ENCODE assay signal across 18 mouse cellular contexts in the genomic region with DNA sequence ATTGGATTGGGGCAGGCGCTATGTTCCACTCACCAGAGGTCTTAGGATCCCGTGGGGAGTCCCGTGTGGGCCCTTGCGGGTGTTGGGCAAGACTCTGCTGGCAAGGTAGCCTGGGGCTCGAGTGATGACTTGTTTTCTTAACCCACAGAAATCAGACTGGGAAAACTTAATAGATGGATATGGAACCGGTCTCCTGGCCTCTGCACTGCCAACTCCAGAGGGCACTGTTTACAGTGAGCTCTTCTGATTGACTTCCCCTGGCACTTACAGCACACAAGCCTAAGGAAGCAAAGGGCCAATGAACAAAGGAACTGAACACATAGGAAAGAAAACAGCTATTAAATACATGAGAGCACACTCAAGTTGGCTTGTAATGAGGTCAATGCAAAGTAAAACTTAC. TPM values are rescaled to one million over a fixed set of nuclear protein-coding genes. Genes with fewer than 3 reads are reported as not detected.
A peak's percentile ranks its signal among the peaks of the same experiment; 100 is the strongest.
DNase-seq lines count a peak whose midpoint lies in the region; TF ChIP-seq lines count a peak whose summit lies in the region.
"Had no signal": no experiment of that assay in that cellular context is flagged by ENCODE, and none has a peak within 500 bp of the region (broad histone marks: within the 10 kb centered on the region; RNA-seq: fewer than 3 reads in every experiment).

No protein-coding gene starts in this region.

- TF ChIP-seq CTCF in kidney, adult 2 months (conservative IDR thresholded peaks at IDR 0.05; ENCODE audit: insufficient read depth, insufficient read length, low read depth, low read length), result 0 out of 2 replicates have a peak, but pooled peaks have one; percentile 5

- no peaks in the 10 kb centered on the region for H3K27me3 ChIP-seq in kidney, adult 2 months (replicated peaks; ENCODE audit: control insufficient read depth, insufficient read depth, low read length)
- H3K27me3 ChIP-seq: embryonic facial prominence, embryonic 12.5 days; forebrain, embryonic 13.5 days; lung, embryonic 15.5 days; stomach, embryonic 15.5 days had no signal

- no peak overlapping the region for H3K27ac ChIP-seq in kidney, adult 2 months (ENCODE audit: insufficient read depth, low read depth, low read length)
- H3K27ac ChIP-seq: embryonic facial prominence, embryonic 12.5 days; forebrain, embryonic 13.5 days; lung, embryonic 15.5 days; stomach, embryonic 15.5 days had no signal

- peak; percentile 6 for DNase-seq in kidney, adult 2 months
- no peak for DNase-seq in kidney, postnatal 10 days
- DNase-seq in NIH3T3 (ENCODE audit: low read depth), result peak; percentile 49
- peak; percentile 20 to 24 for DNase-seq in lung, adult 18-20 months
- peak; percentile 14 to 24 for DNase-seq in lung, postnatal 4 days
- no peak for DNase-seq in left cerebral cortex, postnatal 10 days (ENCODE audit: extremely low spot score in 1 of 2, low spot score in 2 of 2)
- no peak for DNase-seq in right cerebral cortex, adult 2 months (ENCODE audit: low spot score in 2 of 2)
- DNase-seq: cerebellum, adult 8-10 months; gastrocnemius, postnatal 10 days; heart, postnatal 10 days; kidney, adult 8-10 months; left cerebral cortex, postnatal 4 days; thymus, adult 2 months had no signal

- no peak overlapping the region for H3K4me3 ChIP-seq in kidney, adult 2 months (ENCODE audit: insufficient read depth, low read depth, low read length)
- H3K4me3 ChIP-seq: embryonic facial prominence, embryonic 12.5 days; erythroblast, embryonic 14.5 days; forebrain, embryonic 13.5 days; lung, embryonic 15.5 days; stomach, embryonic 15.5 days had no signal

- H3K36me3 ChIP-seq in kidney, adult 2 months (ENCODE audit: control insufficient read depth, insufficient read depth, low read length), result no peaks in the 10 kb centered on the region
- H3K36me3 ChIP-seq: embryonic facial prominence, embryonic 12.5 days; lung, embryonic 15.5 days; stomach, embryonic 15.5 days had no signal

- 89% methylated on average over 6 of the region's 6 CpGs for WGBS in kidney, adult 2 months

- H3K4me1 ChIP-seq in kidney, adult 2 months (ENCODE audit: control insufficient read depth, insufficient read depth, low read length), result no peaks in the 10 kb centered on the region
- H3K4me1 ChIP-seq: embryonic facial prominence, embryonic 12.5 days; forebrain, embryonic 13.5 days; lung, embryonic 15.5 days; stomach, embryonic 15.5 days had no signal

- TF ChIP-seq POLR2A in kidney, adult 2 months (IDR thresholded peaks at IDR 0.05; ENCODE audit: low read depth, low read length), result no peak

- intact Hi-C loops in left cerebral cortex, postnatal 10 days (cut with DNase I), result loop anchor here (1.0 kb wide), 1 partner anchor 8 kb away; no protein-coding TSS in a partner anchor

RNA-seq across cellular contexts. Expression of gene Tm4sf1, which starts 26.2 kb away (rescaled TPM):
- 119 and 157 TPM in 2 replicates for polyA plus RNA-seq in kidney, adult 2 months (2012; rRNA removed)
- 10 to 100 TPM; 11.6 to 13.3 TPM for total RNA-seq in left cerebral cortex, postnatal 10 days (2021)
- polyA plus RNA-seq: erythroblast, embryonic 14.5 days had no signal

Comparison
In these comparisons a context has a peak if more than half of its experiments do, and no peak if none do; other contexts are left out.
1. DNase-seq: peak in kidney, adult 2 months (single experiment), NIH3T3 (single experiment), lung, adult 18-20 months (2 of 2) and lung, postnatal 4 days (2 of 2); none in kidney, postnatal 10 days (single experiment), left cerebral cortex, postnatal 10 days (0 of 2) and right cerebral cortex, adult 2 months (0 of 2).